Mouse (Mus musculus) heart, embryonic 14.5 days (tissue): ENCODE data around the gene Ntng2. TPM values are rescaled to one million over a fixed set of nuclear protein-coding genes. Genes with fewer than 3 reads are reported as not detected.

Source experiments
- ATAC-seq: fragments of 200-750 bp; cut with Nextera tagmentation; 2 replicates; pipeline ENCODE4 v1.8.0; 2017; ENCODE audit warnings: low read depth, moderate TSS enrichment; ENCODE audit not compliant: insufficient number of reproducible peaks, insufficient read depth, low FRiP score
- H3K27ac ChIP-seq, 2 experiments: fragments of 200-500 bp in 1 of 2; fragments of 300-500 bp in 1 of 2; sonication (generic) in 1 of 2; replicated peaks in 1 of 2; 2 replicates each; pipeline ENCODE4 v1.5.1; 2012 to 2014; ENCODE audit warnings: low read depth in 2 of 2, low read length in 2 of 2, control low read depth in 1 of 2, mild to moderate bottlenecking in 1 of 2, mixed read lengths in 1 of 2; ENCODE audit not compliant: control insufficient read depth in 1 of 2, insufficient read depth in 1 of 2
- H3K27me3 ChIP-seq: fragments of 300-500 bp; sonication (generic); 2 replicates; pipeline ENCODE4 v1.6.1; 2014; ENCODE audit warnings: mild to moderate bottlenecking, low read length, control low read depth; ENCODE audit not compliant: control insufficient read depth, insufficient read depth
- H3K36me3 ChIP-seq: fragments of 300-500 bp; sonication (generic); 2 replicates; pipeline ENCODE4 v1.6.1; 2014; ENCODE audit warnings: mild to moderate bottlenecking, control low read depth, low read length, mixed read lengths; ENCODE audit not compliant: control insufficient read depth, insufficient read depth
- H3K4me1 ChIP-seq, 2 experiments: fragments of 200-500 bp in 1 of 2; fragments of 300-500 bp in 1 of 2; sonication (generic) in 1 of 2; 2 replicates each; pipeline ENCODE4 v1.6.1; 2012 to 2014; ENCODE audit warnings: low read length in 2 of 2, control low read depth in 1 of 2, mixed read lengths in 1 of 2; ENCODE audit not compliant: control insufficient read depth in 2 of 2, insufficient read depth in 2 of 2
- H3K4me2 ChIP-seq: fragments of 300-500 bp; sonication (generic); 2 replicates; pipeline ENCODE4 v1.6.1; 2014; ENCODE audit warnings: mild to moderate bottlenecking, low read length
- H3K4me3 ChIP-seq, 2 experiments: fragments of 200-500 bp in 1 of 2; fragments of 300-500 bp in 1 of 2; sonication (generic) in 1 of 2; 2 replicates each; pipeline ENCODE4 v1.5.1; 2012 to 2014; ENCODE audit warnings: low read length in 2 of 2, mild to moderate bottlenecking in 2 of 2, control low read depth in 1 of 2, low read depth in 1 of 2, moderate library complexity in 1 of 2; ENCODE audit not compliant: control insufficient read depth in 1 of 2, insufficient read depth in 1 of 2
- H3K9ac ChIP-seq: fragments of 300-500 bp; sonication (generic); 2 replicates; pipeline ENCODE4 v1.6.1; 2014; ENCODE audit warnings: mild to moderate bottlenecking, low read length
- H3K9me3 ChIP-seq: fragments of 300-500 bp; sonication (generic); 2 replicates; pipeline ENCODE4 v1.6.1; 2016; ENCODE audit warnings: low read length, control low read depth; ENCODE audit not compliant: control insufficient read depth
- WGBS: fragments of 180-500 bp; shearing (Covaris S2); extraction: QIAGEN DNeasy Blood & Tissue Kit; methylation state at CpG from one replicate; pipeline ENCODE4 v1.1.7; 2014; 5-methylcytosine and 5-hydroxymethylcytosine counted together
- polyA plus RNA-seq: library from polyadenylated mRNA; unstranded; fragments of >200 nt; fragmentation: Nextera tagmentation; extraction: Ambion mirVana; gene quantifications from 2 replicates; pipeline ENCODE4 v1.2.1, GENCODE M21; 2014

The Ntng2 gene
- polyA plus RNA-seq, 1 experiment from 2014 or later: not detected

- no peak overlapping the region for H3K9ac ChIP-seq
- H3K4me3 ChIP-seq: no peak overlapping the region
- no peak overlapping the region for H3K27ac ChIP-seq
- H3K4me1 ChIP-seq: peaks cover 3 to 7% of the 10 kb centered on the region in 2 experiments; a peak in 2 of 4 replicates
- H3K4me2 ChIP-seq: no peak overlapping the region
- H3K36me3 ChIP-seq: no peaks in the 10 kb centered on the region
- H3K27me3 ChIP-seq: no peaks in the 10 kb centered on the region
- 81% methylated on average over 5 of the region's 5 CpGs for WGBS
- H3K9me3 ChIP-seq: no peaks in the 10 kb centered on the region
- no peak for ATAC-seq
These were observed 34.0 kb downstream of the Ntng2 start for GRCm38 (mm10) chr2:29218831-29219230.

DNA sequence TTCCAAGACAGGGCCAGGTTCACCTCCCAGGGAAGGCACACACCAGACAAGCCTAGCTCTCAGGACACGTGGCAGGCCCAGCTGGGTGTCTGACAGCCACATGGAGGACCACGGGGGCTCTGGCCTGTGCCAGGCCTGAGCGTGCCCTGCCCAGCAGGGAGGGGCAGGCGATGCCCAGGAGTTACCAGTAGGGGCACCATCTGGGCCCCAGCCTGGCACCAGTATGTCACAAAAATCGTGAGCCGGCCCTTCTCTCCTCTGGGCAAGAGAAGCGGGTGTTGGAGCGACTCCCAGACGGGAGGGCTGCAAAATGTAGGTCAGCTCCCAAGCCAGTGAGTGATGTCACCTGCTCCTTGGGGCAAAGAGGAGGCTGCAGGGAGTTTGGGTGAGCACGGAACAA, 34.9 kb downstream of the Ntng2 start:
- Histone ChIP-seq H3K27ac (no peak overlapping the region), H3K9me3 (no peaks in the 10 kb centered on the region), H3K4me1 (peaks cover 3 to 7% of the 10 kb centered on the region in 2 experiments; a peak in 2 of 4 replicates), H3K9ac (no peak overlapping the region), H3K4me3 (no peak overlapping the region), H3K27me3 (no peaks in the 10 kb centered on the region), H3K4me2 (no peak overlapping the region), H3K36me3 (no peaks in the 10 kb centered on the region)
- no peak for ATAC-seq
- WGBS: 61% methylated on average over 10 of the region's 10 CpGs

DNA sequence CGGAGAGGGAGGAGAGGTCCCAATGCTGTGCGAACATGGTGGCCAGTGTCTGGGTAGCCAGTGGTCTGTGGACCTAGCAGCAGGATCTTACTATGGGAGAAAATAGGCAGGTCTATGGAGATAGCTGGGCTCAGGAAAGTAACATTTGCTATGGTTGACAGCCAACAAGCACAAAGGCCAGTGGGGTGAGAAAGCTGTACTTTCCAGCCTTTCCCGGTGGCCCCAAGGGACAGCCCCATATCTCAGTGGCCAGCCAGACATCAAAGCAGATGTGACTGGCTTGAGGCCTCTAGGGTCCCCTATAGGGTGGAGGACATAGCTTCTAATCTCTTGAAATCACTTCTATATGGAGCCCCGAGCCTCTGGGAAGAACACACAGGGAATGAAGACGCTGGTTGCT, 35.8 kb downstream of the Ntng2 start:
- H3K4me1 ChIP-seq: peaks cover under 1 to 2% of the 10 kb centered on the region in 2 experiments; a peak in 2 of 4 replicates
- H3K4me2 ChIP-seq: no peak overlapping the region
- no peak overlapping the region for H3K9ac ChIP-seq
- no peak overlapping the region for H3K27ac ChIP-seq
- no peaks in the 10 kb centered on the region for H3K36me3 ChIP-seq
- H3K27me3 ChIP-seq: no peaks in the 10 kb centered on the region
- no peak for ATAC-seq
- H3K9me3 ChIP-seq: no peaks in the 10 kb centered on the region
- 73% methylated on average over 5 of the region's 5 CpGs for WGBS
- H3K4me3 ChIP-seq: no peak overlapping the region

DNA sequence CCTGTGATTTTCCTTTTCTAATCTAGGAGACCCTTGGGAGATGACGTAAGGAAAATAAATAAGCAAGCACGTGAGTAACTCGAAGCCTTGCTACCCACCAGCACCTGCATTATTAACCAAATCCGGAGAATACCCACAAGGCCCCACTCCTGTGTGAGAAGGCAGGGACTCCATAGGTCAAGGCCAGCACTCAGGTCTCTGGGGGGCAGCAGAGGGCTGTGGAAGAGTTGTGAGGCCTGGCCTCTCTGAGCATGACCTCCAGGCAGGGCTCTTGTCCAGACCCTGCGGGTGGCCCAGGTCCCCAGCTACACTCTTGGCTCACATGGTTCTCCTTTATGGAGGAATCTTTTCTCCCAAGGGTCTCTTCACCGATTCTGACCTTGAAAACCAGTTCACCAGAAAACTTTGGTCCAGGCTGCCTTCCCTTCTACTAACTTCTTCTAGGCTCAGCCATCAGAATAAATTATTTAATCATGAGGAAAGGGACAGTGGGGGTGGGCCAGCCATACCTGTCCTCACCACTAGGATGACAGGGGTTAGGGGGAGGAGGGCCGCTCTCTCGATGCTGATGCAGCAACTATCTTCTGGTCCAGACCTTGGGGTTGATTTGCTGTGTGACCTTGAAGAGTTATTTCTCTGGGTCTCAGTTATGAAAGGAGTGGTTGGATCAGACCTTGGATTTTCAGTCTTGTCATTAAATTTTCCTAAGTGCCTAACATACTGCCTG, 36.4 kb downstream of the Ntng2 start:
- H3K27me3 ChIP-seq: no peaks in the 10 kb centered on the region
- H3K27ac ChIP-seq: no peak overlapping the region
- no peaks in the 10 kb centered on the region for H3K4me1 ChIP-seq
- H3K4me3 ChIP-seq: no peak overlapping the region
- H3K4me2 ChIP-seq: no peak overlapping the region
- H3K9me3 ChIP-seq: no peaks in the 10 kb centered on the region
- H3K9ac ChIP-seq: no peak overlapping the region
- ATAC-seq: no peak
- WGBS: 48% methylated on average over 8 of the region's 8 CpGs
- H3K36me3 ChIP-seq: no peaks in the 10 kb centered on the region

GRCm38 (mm10) chr2:29206156-29206555, 46.6 kb downstream of the Ntng2 start:
- Histone ChIP-seq H3K9ac (no peak overlapping the region), H3K4me2 (no peak overlapping the region), H3K27me3 (peaks cover 16% of the 10 kb centered on the region), H3K36me3 (no peaks in the 10 kb centered on the region), H3K27ac (no peak overlapping the region), H3K9me3 (no peaks in the 10 kb centered on the region), H3K4me1 (no peaks in the 10 kb centered on the region), H3K4me3 (no peak overlapping the region)
- no peak for ATAC-seq
- WGBS: 27% methylated on average over 8 of the region's 8 CpGs

DNA sequence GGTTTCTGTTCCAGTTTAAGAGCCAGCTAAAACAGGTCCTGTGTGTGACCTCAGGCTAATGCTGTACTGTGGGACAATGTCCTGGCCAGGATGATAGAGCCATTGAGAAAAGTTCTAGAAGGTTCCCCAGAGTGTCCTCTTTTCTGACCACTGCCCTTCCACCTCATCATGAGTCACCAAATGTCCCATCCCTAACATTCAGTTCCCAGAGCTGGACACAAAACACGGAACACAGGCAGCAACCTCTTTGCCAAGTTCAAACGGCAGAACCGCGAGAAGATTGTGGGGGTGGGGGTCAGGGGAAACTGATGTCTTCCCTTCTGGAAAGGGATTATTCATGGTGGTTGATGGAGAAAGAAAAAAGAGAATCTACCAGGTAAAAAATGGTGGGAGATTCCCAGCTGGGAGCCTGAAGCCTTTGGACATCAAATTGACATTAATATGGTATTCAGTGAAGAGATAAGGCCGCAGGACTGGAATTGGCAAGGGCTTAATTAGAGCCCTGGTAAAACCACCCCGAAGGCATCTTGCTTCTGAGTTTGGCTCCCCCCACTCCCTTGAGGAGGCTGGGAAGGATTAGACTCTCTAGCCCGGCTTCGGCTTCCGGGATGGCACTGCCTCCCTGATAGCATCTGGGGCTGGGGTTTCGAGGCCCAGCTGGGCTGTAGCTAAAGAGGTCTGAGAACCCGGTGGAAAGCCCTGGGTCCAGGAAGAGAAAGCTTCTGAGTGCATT, 51.4 kb downstream of the Ntng2 start:
- Histone ChIP-seq H3K27me3 (peaks cover 42% of the 10 kb centered on the region), H3K4me3 (no peak overlapping the region), H3K4me2 (no peak overlapping the region), H3K9ac (no peak overlapping the region), H3K4me1 (no peaks in the 10 kb centered on the region), H3K36me3 (no peaks in the 10 kb centered on the region), H3K27ac (no peak overlapping the region), H3K9me3 (no peaks in the 10 kb centered on the region)
- 51% methylated on average over 11 of the region's 11 CpGs for WGBS
- ATAC-seq: no peak

DNA sequence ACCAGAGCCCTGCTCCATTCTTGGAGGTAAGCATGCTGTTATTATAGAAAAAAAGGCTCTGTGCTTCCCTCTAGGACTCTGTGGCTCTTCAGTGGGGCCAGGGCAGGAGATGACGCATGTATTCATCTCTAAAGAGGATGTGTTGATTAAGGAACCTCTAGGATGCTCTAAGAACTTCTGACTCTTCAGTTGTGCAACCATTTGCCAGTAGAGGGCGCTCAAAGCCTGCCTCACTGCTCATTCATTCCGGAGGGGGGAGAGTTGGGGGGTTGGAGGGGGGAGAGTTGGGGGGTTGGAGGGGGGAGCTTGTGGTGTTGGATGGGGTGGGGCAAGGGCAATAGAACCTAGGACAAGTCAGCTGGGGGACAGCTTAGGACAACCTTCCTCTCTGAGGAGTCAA, 52.9 kb downstream of the Ntng2 start:
- no peak overlapping the region for H3K9ac ChIP-seq
- no peak for ATAC-seq
- no peaks in the 10 kb centered on the region for H3K36me3 ChIP-seq
- peaks cover 0 to 6% of the 10 kb centered on the region in 2 experiments; a peak in 3 of 4 replicates for H3K4me1 ChIP-seq
- H3K27ac ChIP-seq: no peak overlapping the region
- WGBS: 3% methylated on average over 3 of the region's 3 CpGs
- no peak overlapping the region for H3K4me3 ChIP-seq
- no peaks in the 10 kb centered on the region for H3K9me3 ChIP-seq
- H3K4me2 ChIP-seq: no peak overlapping the region
- peaks cover 57% of the 10 kb centered on the region for H3K27me3 ChIP-seq
